Mouse (Mus musculus): ENCODE measurements around the gene Lrg1. TPM values are rescaled to one million over a fixed set of nuclear protein-coding genes. Genes with fewer than 3 reads are reported as not detected.

Lrg1 gene
- polyA plus RNA-seq, 1 experiment from 2014 or later, result 1.4 TPM

DNA sequence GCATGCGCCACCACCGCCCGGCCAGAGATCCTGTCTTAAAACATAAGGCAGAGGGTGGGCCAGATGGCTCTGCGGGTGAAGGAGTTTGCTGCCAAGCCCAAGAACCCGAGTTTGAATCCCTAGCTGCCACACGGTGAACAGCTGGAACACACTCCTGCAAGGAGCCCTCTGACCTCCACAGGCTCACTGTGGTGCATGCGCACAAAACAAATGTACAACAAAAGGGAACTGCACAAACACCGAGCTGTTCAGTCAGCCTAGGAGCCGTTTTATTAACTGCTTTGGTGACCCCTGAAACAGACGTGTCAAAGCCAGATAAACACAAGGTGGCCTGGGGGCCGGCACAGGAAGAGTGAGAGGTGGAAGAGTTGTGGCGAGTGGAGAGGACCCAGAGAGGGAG lies 2.4 kb downstream of the Lrg1 start:
- Histone ChIP-seq H3K36me3 (ENCODE audit: control insufficient read depth, insufficient read depth, low read length) (no peaks in the 10 kb centered on the region), H3K27ac (ENCODE audit: low read length) (no peak overlapping the region), H3K4me2 (ENCODE audit: low read depth, low read length) (peak overlapping the region; percentile 20; the same call in 1 of the 2 replicates), H3K9ac (ENCODE audit: low read length) (no peak overlapping the region), H3K9me3 (replicated peaks; ENCODE audit: control insufficient read depth, low read length) (peaks cover 8% of the 10 kb centered on the region), H3K4me1 (ENCODE audit: control insufficient read depth, insufficient read depth, low read length) (peaks cover 10% of the 10 kb centered on the region; the same call in 1 of the 2 replicates), H3K27me3 (ENCODE audit: control insufficient read depth, insufficient read depth, low read length) (peaks cover 39% of the 10 kb centered on the region), H3K4me3 (replicated peaks; ENCODE audit: low read length) (no peak overlapping the region)
- WGBS, result 30% methylated on average over 12 of the region's 12 CpGs
- no peak for ATAC-seq (ENCODE audit: insufficient read depth, low FRiP score)

DNA sequence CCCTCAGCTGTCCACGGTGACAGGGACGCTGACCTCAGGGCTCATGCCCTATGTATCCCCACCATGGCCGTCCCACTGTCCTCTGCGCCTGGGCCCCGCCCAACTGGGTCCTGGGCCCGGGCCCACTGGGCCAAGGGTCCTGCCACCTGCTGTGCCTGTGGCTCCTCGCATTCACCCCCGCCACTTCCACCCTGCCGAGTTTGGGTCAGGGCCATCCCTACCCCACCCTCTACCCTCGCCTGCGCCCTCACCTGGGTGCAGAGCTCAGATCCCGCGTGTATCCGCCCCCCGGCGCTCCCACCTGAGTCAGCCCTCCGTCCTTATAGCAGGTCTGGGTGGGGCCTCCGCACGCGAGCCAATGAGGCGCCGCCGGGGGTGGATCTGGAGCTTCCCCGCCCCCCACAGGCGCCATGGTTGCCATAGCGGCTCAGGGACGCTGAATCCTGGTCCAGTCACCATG lies 4.5 kb downstream of the Lrg1 start, which contains the start of gene Plin5:
Gene Plin5, minus strand, starts transcription at position 346 of the 460 bp plus-strand sequence.
- peaks cover 4% of the 10 kb centered on the region; the same call in 1 of the 2 replicates for H3K4me1 ChIP-seq (ENCODE audit: control insufficient read depth, insufficient read depth, low read length)
- H3K27ac ChIP-seq (ENCODE audit: low read length), result no peak within 1 kb of the TSS
- peak; percentile 76 for ATAC-seq (ENCODE audit: insufficient read depth, low FRiP score)
- H3K36me3 ChIP-seq (ENCODE audit: control insufficient read depth, insufficient read depth, low read length), result no peaks in the 10 kb centered on the region
- no peak within 1 kb of the TSS; the same call in 1 of the 2 replicates for H3K9ac ChIP-seq (ENCODE audit: low read length)
- 1% methylated on average over 27 of the region's 27 CpGs for WGBS
- peaks cover 29% of the 10 kb centered on the region for H3K27me3 ChIP-seq (ENCODE audit: control insufficient read depth, insufficient read depth, low read length)
- H3K4me2 ChIP-seq (ENCODE audit: low read depth, low read length), result peak within 1 kb of the TSS; percentile 55
- peak within 1 kb of the TSS; percentile 33 for H3K4me3 ChIP-seq (replicated peaks; ENCODE audit: low read length)
- H3K9me3 ChIP-seq (replicated peaks; ENCODE audit: control insufficient read depth, low read length), result peaks cover 2% of the 10 kb centered on the region

DNA sequence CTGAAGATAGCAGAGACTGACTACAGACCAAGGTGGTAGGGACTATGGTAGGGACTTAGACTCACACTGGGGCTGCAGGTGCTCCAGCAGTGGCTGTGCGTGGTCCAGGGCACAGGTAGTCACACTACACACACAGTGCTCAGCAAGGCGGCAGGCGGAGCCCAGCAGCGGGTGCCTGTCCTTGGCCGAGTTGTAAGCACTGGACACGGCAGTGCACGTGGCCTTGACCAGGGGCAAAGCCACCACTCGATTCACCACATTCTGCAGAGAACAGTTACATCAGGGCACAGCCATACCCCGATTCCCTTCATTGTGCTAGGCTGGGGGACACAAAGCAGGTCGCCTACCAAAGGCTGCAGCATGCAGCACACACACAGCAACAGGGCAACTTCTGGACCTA lies 5.6 kb downstream of the Lrg1 start:
- H3K4me1 ChIP-seq (ENCODE audit: control insufficient read depth, insufficient read depth, low read length), result peaks cover 4% of the 10 kb centered on the region; the same call in 1 of the 2 replicates
- no peak overlapping the region for H3K9ac ChIP-seq (ENCODE audit: low read length)
- H3K36me3 ChIP-seq (ENCODE audit: control insufficient read depth, insufficient read depth, low read length), result no peaks in the 10 kb centered on the region
- H3K4me2 ChIP-seq (ENCODE audit: low read depth, low read length), result no peak overlapping the region
- H3K27me3 ChIP-seq (ENCODE audit: control insufficient read depth, insufficient read depth, low read length), result peaks cover 18% of the 10 kb centered on the region
- no peak for ATAC-seq (ENCODE audit: insufficient read depth, low FRiP score)
- 73% methylated on average over 10 of the region's 10 CpGs for WGBS
- no peaks in the 10 kb centered on the region for H3K9me3 ChIP-seq (replicated peaks; ENCODE audit: control insufficient read depth, low read length)
- no peak overlapping the region for H3K27ac ChIP-seq (ENCODE audit: low read length)
- H3K4me3 ChIP-seq (replicated peaks; ENCODE audit: low read length), result no peak overlapping the region

DNA sequence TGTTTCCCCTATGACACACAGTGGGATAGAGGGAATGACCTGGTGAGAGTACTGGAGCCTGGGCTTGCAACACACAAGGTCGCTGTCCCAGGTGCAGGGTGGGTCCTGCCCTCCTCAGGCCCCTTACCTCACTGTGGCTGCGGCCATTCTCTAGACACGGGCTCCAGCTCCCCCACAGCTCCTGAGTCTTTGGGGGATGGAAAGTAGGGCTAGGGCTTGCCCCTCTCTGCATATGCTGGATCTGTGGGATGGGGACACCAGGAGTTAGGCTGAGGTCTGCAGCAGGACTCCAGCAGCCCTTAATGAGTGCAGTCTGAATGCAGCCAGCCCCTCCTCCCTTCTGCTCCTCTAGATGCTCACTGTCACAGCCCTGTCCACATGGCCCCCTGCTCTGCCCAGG lies 9.1 kb downstream of the Lrg1 start:
- WGBS, result 78% methylated on average over 3 of the region's 3 CpGs
- H3K4me2 ChIP-seq (ENCODE audit: low read depth, low read length), result no peak overlapping the region
- no peak for ATAC-seq (ENCODE audit: insufficient read depth, low FRiP score)

DNA sequence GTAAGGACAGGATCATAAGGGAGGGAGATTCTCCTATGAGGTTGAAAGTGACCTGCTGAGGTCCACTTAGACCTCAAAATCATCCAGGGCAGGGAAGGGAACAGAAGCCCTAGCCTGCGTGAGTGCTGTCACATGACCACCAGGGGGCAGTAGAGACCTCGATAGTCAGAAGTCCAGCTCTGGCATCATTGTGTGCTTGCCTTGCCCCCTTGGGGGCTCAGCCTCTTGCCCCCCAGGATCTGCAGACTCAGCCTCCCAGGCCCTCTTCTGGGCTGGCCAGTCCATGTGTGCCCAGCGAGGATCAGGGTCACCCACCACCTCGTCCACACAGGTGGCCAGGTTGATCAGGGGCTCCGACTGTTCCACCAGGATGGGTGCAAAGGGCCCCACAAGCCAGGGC lies 9.9 kb downstream of the Lrg1 start:
- H3K36me3 ChIP-seq (ENCODE audit: control insufficient read depth, insufficient read depth, low read length), result no peaks in the 10 kb centered on the region
- 0 out of 2 replicates have a peak, but pooled peaks have one; percentile 9 for ATAC-seq (ENCODE audit: insufficient read depth, low FRiP score)

More for the DNA sequence above, 9.1 kb downstream of the Lrg1 start:
- Histone ChIP-seq H3K4me3 (replicated peaks; ENCODE audit: low read length) (no peak overlapping the region), H3K9me3 (replicated peaks; ENCODE audit: control insufficient read depth, low read length) (no peaks in the 10 kb centered on the region), H3K9ac (ENCODE audit: low read length) (no peak overlapping the region), H3K27me3 (ENCODE audit: control insufficient read depth, insufficient read depth, low read length) (no peaks in the 10 kb centered on the region), H3K4me1 (ENCODE audit: control insufficient read depth, insufficient read depth, low read length) (no peaks in the 10 kb centered on the region; the same call in 1 of the 2 replicates), H3K27ac (ENCODE audit: low read length) (no peak overlapping the region), H3K36me3 (ENCODE audit: control insufficient read depth, insufficient read depth, low read length) (no peaks in the 10 kb centered on the region)

DNA sequence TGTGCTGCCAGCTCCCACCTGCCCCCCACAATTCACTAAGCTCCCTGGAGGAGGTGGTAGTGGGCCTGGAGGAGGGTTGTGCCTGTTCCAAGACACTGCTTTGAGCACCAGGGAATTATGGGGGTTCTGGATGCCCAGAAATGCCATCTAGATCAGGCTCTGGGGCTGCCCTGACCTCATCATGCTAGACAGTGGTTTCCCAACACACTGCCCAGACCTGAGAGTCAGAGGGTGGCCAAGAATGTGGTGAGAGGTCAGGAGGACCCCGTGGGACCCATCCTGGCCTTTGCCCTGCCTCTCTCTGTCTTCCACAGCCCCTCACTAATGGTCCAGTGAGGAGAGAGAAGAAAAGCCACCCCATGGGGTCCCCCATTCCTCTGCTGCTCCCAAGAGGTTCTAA lies 10.8 kb downstream of the Lrg1 start:
- Histone ChIP-seq H3K36me3 (ENCODE audit: control insufficient read depth, insufficient read depth, low read length) (no peaks in the 10 kb centered on the region), H3K4me2 (ENCODE audit: low read depth, low read length) (no peak overlapping the region), H3K9me3 (replicated peaks; ENCODE audit: control insufficient read depth, low read length) (no peaks in the 10 kb centered on the region), H3K27ac (ENCODE audit: low read length) (no peak overlapping the region), H3K27me3 (ENCODE audit: control insufficient read depth, insufficient read depth, low read length) (no peaks in the 10 kb centered on the region), H3K4me1 (ENCODE audit: control insufficient read depth, insufficient read depth, low read length) (no peaks in the 10 kb centered on the region), H3K4me3 (replicated peaks; ENCODE audit: low read length) (no peak overlapping the region), H3K9ac (ENCODE audit: low read length) (no peak overlapping the region)
- 52% methylated on average over 1 of the region's 1 CpGs for WGBS
- no peak for ATAC-seq (ENCODE audit: insufficient read depth, low FRiP score)

More for the DNA sequence above, 9.9 kb downstream of the Lrg1 start:
- Histone ChIP-seq H3K4me1 (ENCODE audit: control insufficient read depth, insufficient read depth, low read length) (no peaks in the 10 kb centered on the region; the same call in 1 of the 2 replicates), H3K4me3 (replicated peaks; ENCODE audit: low read length) (no peak overlapping the region), H3K27me3 (ENCODE audit: control insufficient read depth, insufficient read depth, low read length) (no peaks in the 10 kb centered on the region), H3K27ac (ENCODE audit: low read length) (no peak overlapping the region), H3K9me3 (replicated peaks; ENCODE audit: control insufficient read depth, low read length) (no peaks in the 10 kb centered on the region), H3K4me2 (ENCODE audit: low read depth, low read length) (no peak overlapping the region), H3K9ac (ENCODE audit: low read length) (no peak overlapping the region)
- 44% methylated on average over 5 of the region's 5 CpGs for WGBS

DNA sequence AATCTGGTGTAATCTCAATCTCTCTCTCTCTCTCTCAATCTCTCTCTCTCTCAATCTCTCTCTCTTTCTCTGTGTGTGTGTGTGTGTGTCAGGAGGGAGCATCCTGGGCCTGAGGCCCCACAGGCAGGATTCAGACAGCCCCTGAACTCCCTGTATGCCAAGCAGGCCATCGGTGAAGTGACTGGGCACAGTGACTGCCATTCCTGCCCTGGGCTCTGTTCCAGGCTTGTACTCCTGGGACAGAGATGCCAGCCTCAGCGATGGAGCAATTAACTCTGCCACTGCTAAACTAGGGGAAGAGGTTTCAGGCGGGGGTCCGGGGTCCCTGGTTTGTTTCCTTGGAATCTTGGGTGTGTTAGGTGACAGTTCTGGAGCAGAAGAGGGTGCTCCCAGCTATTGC lies 11.2 kb downstream of the Lrg1 start:
- H3K4me3 ChIP-seq (replicated peaks; ENCODE audit: low read length), result no peak overlapping the region
- no peak overlapping the region for H3K27ac ChIP-seq (ENCODE audit: low read length)
- H3K9me3 ChIP-seq (replicated peaks; ENCODE audit: control insufficient read depth, low read length), result no peaks in the 10 kb centered on the region
- H3K4me1 ChIP-seq (ENCODE audit: control insufficient read depth, insufficient read depth, low read length), result no peaks in the 10 kb centered on the region
- ATAC-seq (ENCODE audit: insufficient read depth, low FRiP score), result no peak
- no peak overlapping the region for H3K4me2 ChIP-seq (ENCODE audit: low read depth, low read length)
- WGBS, result 62% methylated on average over 4 of the region's 4 CpGs
- H3K9ac ChIP-seq (ENCODE audit: low read length), result no peak overlapping the region
- H3K36me3 ChIP-seq (ENCODE audit: control insufficient read depth, insufficient read depth, low read length), result no peaks in the 10 kb centered on the region
- H3K27me3 ChIP-seq (ENCODE audit: control insufficient read depth, insufficient read depth, low read length), result no peaks in the 10 kb centered on the region

DNA sequence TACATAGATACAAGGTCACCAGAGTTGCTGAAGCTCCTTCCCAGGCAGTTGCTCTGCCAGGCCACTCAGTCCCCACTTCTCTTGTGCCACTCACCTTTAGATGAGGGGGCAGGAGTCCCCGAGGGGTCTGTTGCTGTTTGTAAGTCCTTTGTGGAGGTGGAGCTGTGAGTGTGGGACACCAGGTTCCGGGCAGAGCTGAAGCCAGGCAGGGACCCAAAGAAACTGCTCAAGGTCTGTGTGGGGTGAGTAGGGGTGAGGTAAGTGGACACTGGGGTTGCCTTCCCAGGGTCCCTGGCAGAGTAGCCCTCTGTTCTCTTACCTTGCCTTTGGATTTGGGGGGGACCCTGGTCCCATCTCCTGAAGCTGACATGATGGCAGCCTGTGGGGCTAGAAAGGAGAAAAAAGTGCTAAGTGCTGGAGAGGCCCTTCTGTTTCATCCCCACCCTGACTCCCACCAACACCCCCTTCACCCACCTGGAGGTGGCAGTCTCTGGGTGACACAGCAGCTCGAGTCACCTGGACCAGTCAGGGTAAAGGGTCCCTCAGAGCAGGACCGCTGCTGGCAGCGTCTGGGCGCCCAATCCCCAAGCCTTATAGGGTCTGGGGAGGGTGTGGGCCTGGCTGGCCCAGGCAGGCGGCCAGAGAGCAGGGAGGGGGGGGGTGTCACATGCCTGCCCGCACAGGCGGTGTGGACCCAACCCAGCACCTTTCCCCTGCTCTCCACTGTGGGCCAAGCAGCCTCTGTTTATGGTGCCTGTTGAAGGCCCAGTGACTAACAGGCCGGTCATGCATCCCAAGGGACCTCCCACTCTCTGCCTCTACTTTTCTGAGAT lies 12.4 kb downstream of the Lrg1 start, which contains the start of gene Plin4:
Gene Plin4, minus strand, starts transcription at position 585 of the 833 bp plus-strand sequence.
- Histone ChIP-seq H3K9me3 (replicated peaks; ENCODE audit: control insufficient read depth, low read length) (no peaks in the 10 kb centered on the region), H3K27me3 (ENCODE audit: control insufficient read depth, insufficient read depth, low read length) (no peaks in the 10 kb centered on the region), H3K4me3 (replicated peaks; ENCODE audit: low read length) (no peak within 1 kb of the TSS), H3K4me2 (ENCODE audit: low read depth, low read length) (no peak within 1 kb of the TSS), H3K9ac (ENCODE audit: low read length) (peak within 1 kb of the TSS; percentile 26), H3K36me3 (ENCODE audit: control insufficient read depth, insufficient read depth, low read length) (no peaks in the 10 kb centered on the region), H3K4me1 (ENCODE audit: control insufficient read depth, insufficient read depth, low read length) (no peaks in the 10 kb centered on the region), H3K27ac (ENCODE audit: low read length) (no peak within 1 kb of the TSS; the same call in 1 of the 2 replicates)
- peak; percentile 52; the same call in 1 of the 2 replicates for ATAC-seq (ENCODE audit: insufficient read depth, low FRiP score)
- 56% methylated on average over 10 of the region's 10 CpGs for WGBS

DNA sequence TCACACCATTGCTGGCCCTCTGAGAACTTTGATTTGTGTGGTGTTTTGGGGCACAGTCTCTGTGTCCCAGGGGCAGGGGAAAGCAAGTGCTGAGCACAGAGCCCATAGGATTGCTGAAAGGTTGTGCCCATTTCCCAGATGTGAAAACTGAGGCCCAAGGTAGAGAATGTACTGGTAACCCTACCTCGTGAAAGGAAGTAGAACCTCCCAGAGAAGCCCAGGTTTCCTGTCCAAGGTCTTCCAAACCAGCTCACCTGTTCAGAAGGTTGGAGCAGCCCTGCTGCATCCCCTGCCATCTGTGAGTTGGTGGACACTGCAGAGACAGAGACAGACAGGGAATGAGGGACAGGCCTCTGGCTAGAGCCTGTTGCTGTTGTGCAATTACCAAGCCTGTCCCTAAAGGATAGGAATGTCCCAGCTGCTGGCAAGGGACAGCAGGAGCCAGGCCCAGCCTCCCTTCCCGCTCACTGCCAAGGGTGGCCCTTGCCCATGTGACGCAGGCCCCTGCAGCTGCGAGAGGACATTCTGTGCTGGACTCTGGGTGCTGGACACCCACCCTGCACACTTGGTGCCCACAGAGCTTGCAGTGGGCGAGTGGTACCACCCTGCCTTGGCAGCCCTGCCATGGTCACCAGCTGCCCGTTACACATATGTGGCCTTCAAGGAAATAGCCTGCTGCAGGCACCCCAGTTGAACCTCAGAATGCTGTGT lies 13.3 kb downstream of the Lrg1 start:
- ATAC-seq (ENCODE audit: insufficient read depth, low FRiP score), result no peak
- 75% methylated on average over 6 of the region's 6 CpGs for WGBS

More for the DNA sequence above, 13.3 kb downstream of the Lrg1 start:
- H3K4me2 ChIP-seq (ENCODE audit: low read depth, low read length), result no peak overlapping the region
- no peak overlapping the region for H3K27ac ChIP-seq (ENCODE audit: low read length)
- H3K27me3 ChIP-seq (ENCODE audit: control insufficient read depth, insufficient read depth, low read length), result no peaks in the 10 kb centered on the region
- no peak overlapping the region for H3K4me3 ChIP-seq (replicated peaks; ENCODE audit: low read length)
- no peaks in the 10 kb centered on the region for H3K4me1 ChIP-seq (ENCODE audit: control insufficient read depth, insufficient read depth, low read length)
- no peaks in the 10 kb centered on the region for H3K9me3 ChIP-seq (replicated peaks; ENCODE audit: control insufficient read depth, low read length)
- no peaks in the 10 kb centered on the region for H3K36me3 ChIP-seq (ENCODE audit: control insufficient read depth, insufficient read depth, low read length)
- H3K9ac ChIP-seq (ENCODE audit: low read length), result peak overlapping the region; percentile 26; the same call in 1 of the 2 replicates

Data from stomach, embryonic 16.5 days (tissue).